Mouse (Mus musculus): Measurements from ENCODE around the gene Cox7a2l.

DNA sequence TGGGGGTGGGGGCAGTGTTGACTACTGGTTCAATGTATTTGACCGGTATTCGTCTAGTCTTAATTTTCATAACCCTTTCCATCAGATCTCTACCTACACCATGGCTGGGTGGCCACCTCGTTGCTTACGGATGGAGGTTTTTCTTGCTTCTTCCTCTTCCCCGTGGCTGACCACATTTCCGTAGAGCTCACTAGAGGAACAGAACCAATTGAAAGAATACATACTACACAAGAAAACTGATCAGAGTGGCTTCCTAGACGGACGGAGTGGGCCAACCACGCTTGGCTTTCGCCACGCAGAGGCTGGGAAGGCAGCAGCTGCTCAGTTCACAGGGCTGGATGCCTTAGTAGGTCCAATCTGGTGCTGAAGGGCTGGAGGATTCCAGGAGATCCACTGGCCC, 38.7 kb upstream of the Cox7a2l start:
- TF ChIP-seq CTCF (IDR thresholded peaks at IDR 0.05; ENCODE audit: extremely low read depth, insufficient read length, insufficient replicate concordance, low read depth, low read length) (no peak), POLR2A (IDR thresholded peaks at IDR 0.05; ENCODE audit: low read depth, low read length) (no peak)
